Mouse (Mus musculus): ENCODE data around the gene Sugt1.

- TF ChIP-seq CTCF (IDR thresholded peaks at IDR 0.05; ENCODE audit: borderline replicate concordance, insufficient read depth, low read length) (no peak), POLR2A (IDR thresholded peaks at IDR 0.05; ENCODE audit: low read depth, low read length) (no peak)
Measured at GRCm38 (mm10) chr14:79549343-79549742, 38.1 kb upstream of the Sugt1 start.
